8 mouse cellular contexts compared by ENCODE assay signal in the genomic region with DNA sequence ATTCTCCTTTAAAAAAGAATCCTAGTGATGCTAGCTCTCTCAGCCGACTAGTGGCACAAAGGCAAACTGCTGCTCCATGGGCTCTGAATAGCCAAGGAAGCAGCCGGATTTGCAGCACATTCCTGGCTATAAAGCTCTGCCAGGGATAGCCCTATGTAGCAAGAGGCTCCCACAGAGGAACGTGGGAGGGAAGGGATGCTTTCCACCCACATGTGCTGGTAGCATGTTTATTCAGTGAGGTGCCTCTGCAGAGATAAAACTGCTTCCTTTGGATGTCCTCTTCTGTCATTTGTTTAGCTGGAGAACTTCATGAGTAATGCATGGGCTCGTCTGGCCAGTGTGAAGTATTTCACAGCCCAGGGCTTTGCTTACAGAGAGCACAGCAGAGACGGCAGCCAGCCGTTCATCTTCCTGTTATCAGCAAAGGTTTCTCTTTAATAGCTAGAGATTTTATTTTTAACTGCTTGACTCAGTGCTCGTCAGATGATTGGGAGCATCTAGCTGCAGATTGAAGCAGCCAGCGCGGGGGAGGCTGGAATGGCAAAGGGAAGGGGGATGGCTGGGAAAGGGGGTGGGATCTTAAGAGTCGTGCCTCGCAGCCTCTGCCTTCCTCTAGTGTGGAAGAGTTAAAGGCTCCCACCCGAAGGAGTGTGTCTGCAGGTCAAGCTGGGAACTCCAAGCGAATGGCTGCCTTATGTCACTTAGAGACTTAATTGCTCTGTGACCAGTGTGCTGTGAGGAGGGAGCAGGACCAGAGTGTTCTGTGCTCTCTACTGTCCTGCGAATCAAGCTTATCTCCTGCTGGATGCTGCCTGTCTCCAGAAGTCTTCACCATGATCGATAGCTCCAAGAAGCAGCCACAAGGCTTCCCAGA.
DNase-seq lines count a peak whose midpoint lies in the region; ATAC-seq and TF ChIP-seq lines count a peak whose summit lies in the region.

No protein-coding gene starts in this region.

- TF ChIP-seq CTCF in Patski (IDR thresholded peaks at IDR 0.05) = peak; percentile 86

- in situ Hi-C loops in Patski (cut with MboI; ENCODE audit: low pct_unique_long_range_greater_than_20kb) = no loop called here

- WGBS in hindbrain, embryonic 16.5 days = 14% methylated on average over 15 of the region's 15 CpGs

- H3K27ac ChIP-seq in hindbrain, embryonic 16.5 days (ENCODE audit: low read depth, low read length) = peak overlapping the region; percentile 70

- peak overlapping the region; percentile 39 for H3K9ac ChIP-seq in hindbrain, embryonic 16.5 days (ENCODE audit: low read depth, low read length)

- peak overlapping the region; percentile 65 for H3K4me2 ChIP-seq in hindbrain, embryonic 16.5 days (ENCODE audit: low read length)

- peak overlapping the region; percentile 34 for H3K4me3 ChIP-seq in hindbrain, embryonic 16.5 days (ENCODE audit: low read length)

- H3K4me1 ChIP-seq in hindbrain, embryonic 16.5 days (ENCODE audit: control insufficient read depth, insufficient read depth, low read depth, low read length) = peaks cover 24% of the 10 kb centered on the region

- DNase-seq in Patski (ENCODE audit: low read depth, low spot score) = no peak
- DNase-seq in cerebellum, postnatal 36 days = peak; percentile 78 to 86
- peak; percentile 74 for DNase-seq in gastrocnemius, adult 18-20 months (ENCODE audit: low spot score)
- DNase-seq in left cerebral cortex, adult 11 months (ENCODE audit: low spot score) = peak; percentile 81
- peak; percentile 90 for DNase-seq in lung, postnatal 10 days
- peak; percentile 87 to 92 for DNase-seq in right cerebral cortex, postnatal 10 days (ENCODE audit: low spot score in 2 of 2)
- no peak for DNase-seq in thymus, postnatal 25 days

- no peaks in the 10 kb centered on the region for H3K9me3 ChIP-seq in hindbrain, embryonic 16.5 days (ENCODE audit: control insufficient read depth, low read length)

- peak; percentile 83 for ATAC-seq in Patski
- peak; percentile 86 for ATAC-seq in hindbrain, embryonic 16.5 days

- POLR2A ChIA-PET in Patski (lab: Charles Lee) = no interaction called here

- H3K36me3 ChIP-seq in hindbrain, embryonic 16.5 days (ENCODE audit: control insufficient read depth, insufficient read depth, low read length) = no peaks in the 10 kb centered on the region

- CTCF ChIA-PET in Patski (lab: Charles Lee) = interaction anchor here (0.7 to 1.6 kb wide), 8 partner anchors 12 to 197 kb away, joined by 3 to 10 read pairs (median 4); no protein-coding TSS in a partner anchor

- no peaks in the 10 kb centered on the region for H3K27me3 ChIP-seq in Patski
- H3K27me3 ChIP-seq in hindbrain, embryonic 16.5 days (replicated peaks; ENCODE audit: control insufficient read depth, insufficient read depth, low read length) = no peaks in the 10 kb centered on the region

Comparison
In these comparisons a context has a peak if more than half of its experiments do, and no peak if none do; other contexts are left out.
1. DNase-seq: peak in cerebellum, postnatal 36 days (2 of 2), gastrocnemius, adult 18-20 months (single experiment), left cerebral cortex, adult 11 months (single experiment), lung, postnatal 10 days (single experiment) and right cerebral cortex, postnatal 10 days (2 of 2); none in Patski (single experiment) and thymus, postnatal 25 days (single experiment).